Mouse (Mus musculus): Measurements from ENCODE around the gene Nol9. TPM values are rescaled to one million over a fixed set of nuclear protein-coding genes. Genes with fewer than 3 reads are reported as not detected.

The Nol9 gene
- polyA plus RNA-seq, 1 experiment from 2014 or later = 28.3 TPM

DNA sequence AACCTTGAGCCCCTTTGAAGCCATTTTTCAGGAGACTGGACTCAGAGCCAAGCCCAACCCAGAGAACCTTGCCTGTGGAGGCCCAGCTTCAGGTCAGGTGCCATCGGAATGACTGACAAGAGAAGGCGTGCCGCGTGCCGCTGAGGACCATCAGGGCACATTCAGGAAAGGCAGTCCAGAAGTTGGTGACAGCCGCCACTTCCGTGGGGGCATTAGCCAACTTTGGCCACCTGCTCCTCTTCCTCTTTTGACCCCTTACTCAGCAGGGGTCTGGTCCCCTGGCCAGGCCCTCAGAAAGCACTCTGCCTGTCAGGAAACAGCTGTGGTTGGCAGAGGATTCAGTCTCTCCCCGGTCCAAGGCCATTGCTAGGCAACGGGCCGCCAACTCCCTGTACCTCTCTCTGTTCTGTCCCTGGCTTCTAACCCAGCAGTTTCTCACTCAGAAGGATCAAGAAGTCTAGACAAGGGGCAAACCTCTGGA is 33.0 kb downstream of the Nol9 start, which contains the start of gene Plekhg5:
Plekhg5 (plus strand) TSS at position 378 of the 481 bp plus-strand sequence.
- 72% methylated on average over 10 of the region's 10 CpGs for WGBS

GRCm38 (mm10) chr4:152072655-152073054 is 33.5 kb downstream of the Nol9 start:
- no peaks in the 10 kb centered on the region for H3K9me3 ChIP-seq (replicated peaks; ENCODE audit: control insufficient read depth, low read length)
- no peak for ATAC-seq (replicated peaks; ENCODE audit: insufficient number of reproducible peaks, low FRiP score, low TSS enrichment, low read depth)
- no peaks in the 10 kb centered on the region for H3K27me3 ChIP-seq (ENCODE audit: control insufficient read depth, insufficient read depth, low read length)
- no peak overlapping the region for H3K4me3 ChIP-seq (ENCODE audit: low read depth, low read length)
- H3K4me1 ChIP-seq (ENCODE audit: control insufficient read depth, insufficient read depth, low read length) = no peaks in the 10 kb centered on the region; the same call in 1 of the 2 replicates
- no peak for DNase-seq (ENCODE audit: low spot score)
- no peak overlapping the region for H3K27ac ChIP-seq (replicated peaks; ENCODE audit: low read depth, low read length)
- H3K9ac ChIP-seq (replicated peaks; ENCODE audit: low read length) = no peak overlapping the region
- no peaks in the 10 kb centered on the region for H3K36me3 ChIP-seq (replicated peaks; ENCODE audit: control insufficient read depth, insufficient read depth, low read depth, low read length)
- 76% methylated on average over 10 of the region's 10 CpGs for WGBS
- no peak overlapping the region for H3K4me2 ChIP-seq (ENCODE audit: low read depth, low read length)

More for the DNA sequence above, 33.0 kb downstream of the Nol9 start, which contains the start of gene Plekhg5:
- no peaks in the 10 kb centered on the region for H3K36me3 ChIP-seq (replicated peaks; ENCODE audit: control insufficient read depth, insufficient read depth, low read depth, low read length)
- no peak within 1 kb of the TSS for H3K4me2 ChIP-seq (ENCODE audit: low read depth, low read length)
- no peaks in the 10 kb centered on the region for H3K9me3 ChIP-seq (replicated peaks; ENCODE audit: control insufficient read depth, low read length)
- DNase-seq (ENCODE audit: low spot score) (no peak), ATAC-seq (replicated peaks; ENCODE audit: insufficient number of reproducible peaks, low FRiP score, low TSS enrichment, low read depth) (no peak)
- no peak within 1 kb of the TSS for H3K27ac ChIP-seq (replicated peaks; ENCODE audit: low read depth, low read length)
- H3K4me1 ChIP-seq (ENCODE audit: control insufficient read depth, insufficient read depth, low read length) = no peaks in the 10 kb centered on the region; the same call in 1 of the 2 replicates
- no peak within 1 kb of the TSS for H3K9ac ChIP-seq (replicated peaks; ENCODE audit: low read length)
- no peaks in the 10 kb centered on the region for H3K27me3 ChIP-seq (ENCODE audit: control insufficient read depth, insufficient read depth, low read length)
- no peak within 1 kb of the TSS for H3K4me3 ChIP-seq (ENCODE audit: low read depth, low read length)

DNA sequence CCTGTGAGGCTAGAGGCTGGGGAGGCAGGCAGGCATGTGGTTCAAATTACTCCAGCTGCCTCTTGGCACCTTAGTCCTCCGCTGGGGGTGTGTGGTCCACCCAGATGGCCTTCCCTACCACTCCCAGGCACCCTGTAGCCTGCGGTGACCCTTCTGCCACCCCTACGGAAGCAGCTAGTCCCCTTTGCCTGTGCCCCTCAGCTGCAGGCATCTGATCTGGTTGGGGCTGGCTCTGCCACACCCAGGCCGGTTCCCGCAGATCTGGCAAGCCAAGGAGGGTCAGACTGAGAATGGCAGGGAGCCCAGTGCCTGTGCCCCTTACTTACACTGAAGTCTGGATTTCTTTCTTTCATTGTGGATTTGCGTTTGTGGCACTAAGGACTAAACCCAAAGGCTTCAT is 34.6 kb downstream of the Nol9 start:
- Histone ChIP-seq H3K4me1 (ENCODE audit: control insufficient read depth, insufficient read depth, low read length) (no peaks in the 10 kb centered on the region; the same call in 1 of the 2 replicates), H3K9ac (replicated peaks; ENCODE audit: low read length) (no peak overlapping the region), H3K4me2 (ENCODE audit: low read depth, low read length) (no peak overlapping the region), H3K27me3 (ENCODE audit: control insufficient read depth, insufficient read depth, low read length) (no peaks in the 10 kb centered on the region), H3K27ac (replicated peaks; ENCODE audit: low read depth, low read length) (no peak overlapping the region), H3K36me3 (replicated peaks; ENCODE audit: control insufficient read depth, insufficient read depth, low read depth, low read length) (no peaks in the 10 kb centered on the region), H3K4me3 (ENCODE audit: low read depth, low read length) (no peak overlapping the region), H3K9me3 (replicated peaks; ENCODE audit: control insufficient read depth, low read length) (no peaks in the 10 kb centered on the region)
- DNase-seq (ENCODE audit: low spot score) (no peak), ATAC-seq (replicated peaks; ENCODE audit: insufficient number of reproducible peaks, low FRiP score, low TSS enrichment, low read depth) (no peak)
- WGBS = 82% methylated on average over 6 of the region's 6 CpGs

DNA sequence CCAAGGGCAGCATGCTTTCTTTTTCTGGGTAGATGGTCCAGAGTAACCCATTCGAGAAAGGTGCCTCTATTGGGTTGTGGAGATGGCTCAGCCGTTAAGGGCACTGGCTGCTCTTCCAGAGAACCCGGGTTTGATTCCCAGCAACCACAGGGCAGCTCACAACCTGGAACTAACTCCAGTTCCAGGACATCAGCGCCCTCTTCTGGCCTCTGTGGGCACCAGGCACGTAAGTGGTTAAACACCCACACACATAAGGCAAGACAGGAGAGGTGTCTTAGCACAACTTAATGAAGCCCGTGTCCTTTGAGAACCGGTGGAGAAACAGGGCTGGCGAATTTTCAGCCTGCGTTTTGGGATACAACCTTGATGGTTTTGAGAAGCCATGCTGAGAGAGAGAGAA is 35.4 kb downstream of the Nol9 start:
- H3K9me3 ChIP-seq (replicated peaks; ENCODE audit: control insufficient read depth, low read length) = no peaks in the 10 kb centered on the region
- H3K27me3 ChIP-seq (ENCODE audit: control insufficient read depth, insufficient read depth, low read length) = no peaks in the 10 kb centered on the region
- no peak overlapping the region for H3K4me3 ChIP-seq (ENCODE audit: low read depth, low read length)
- no peaks in the 10 kb centered on the region; the same call in 1 of the 2 replicates for H3K4me1 ChIP-seq (ENCODE audit: control insufficient read depth, insufficient read depth, low read length)
- H3K36me3 ChIP-seq (replicated peaks; ENCODE audit: control insufficient read depth, insufficient read depth, low read depth, low read length) = no peaks in the 10 kb centered on the region
- H3K9ac ChIP-seq (replicated peaks; ENCODE audit: low read length) = no peak overlapping the region
- DNase-seq (ENCODE audit: low spot score) (no peak), ATAC-seq (replicated peaks; ENCODE audit: insufficient number of reproducible peaks, low FRiP score, low TSS enrichment, low read depth) (no peak)
- no peak overlapping the region for H3K4me2 ChIP-seq (ENCODE audit: low read depth, low read length)
- H3K27ac ChIP-seq (replicated peaks; ENCODE audit: low read depth, low read length) = no peak overlapping the region
- WGBS = 77% methylated on average over 9 of the region's 9 CpGs

- no peak for DNase-seq (ENCODE audit: low spot score)
- no peak for ATAC-seq (replicated peaks; ENCODE audit: insufficient number of reproducible peaks, low FRiP score, low TSS enrichment, low read depth)
- Histone ChIP-seq H3K4me2 (ENCODE audit: low read depth, low read length) (no peak overlapping the region), H3K27ac (replicated peaks; ENCODE audit: low read depth, low read length) (no peak overlapping the region), H3K36me3 (replicated peaks; ENCODE audit: control insufficient read depth, insufficient read depth, low read depth, low read length) (no peaks in the 10 kb centered on the region), H3K27me3 (ENCODE audit: control insufficient read depth, insufficient read depth, low read length) (no peaks in the 10 kb centered on the region), H3K4me1 (ENCODE audit: control insufficient read depth, insufficient read depth, low read length) (no peaks in the 10 kb centered on the region; the same call in 1 of the 2 replicates), H3K9me3 (replicated peaks; ENCODE audit: control insufficient read depth, low read length) (no peaks in the 10 kb centered on the region), H3K4me3 (ENCODE audit: low read depth, low read length) (no peak overlapping the region), H3K9ac (replicated peaks; ENCODE audit: low read length) (no peak overlapping the region)
- WGBS = 87% methylated on average over 9 of the region's 9 CpGs
Measured at GRCm38 (mm10) chr4:152077191-152077590, 38.1 kb downstream of the Nol9 start.

DNA sequence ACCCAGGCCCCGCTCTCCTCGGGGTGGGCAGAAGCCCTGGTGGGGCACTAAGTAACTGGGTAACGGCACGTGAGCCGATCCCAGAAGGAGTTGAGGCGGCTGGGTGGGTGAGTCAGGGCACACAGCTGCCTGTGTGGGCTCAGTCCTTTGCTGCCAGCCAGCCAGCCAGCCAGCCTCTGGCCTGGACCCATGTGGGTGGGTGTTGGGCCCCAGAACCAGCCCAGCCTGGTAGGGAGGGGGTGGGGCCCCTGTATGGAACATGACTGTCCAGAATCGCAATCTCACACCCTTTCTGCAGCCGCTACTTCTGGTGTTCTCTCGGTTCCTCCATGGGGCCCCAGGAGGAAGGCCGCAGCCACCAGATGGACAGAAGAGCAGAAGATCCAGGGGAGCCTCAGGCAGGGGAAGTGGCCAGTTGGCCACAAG is 39.0 kb downstream of the Nol9 start:
- Histone ChIP-seq H3K36me3 (replicated peaks; ENCODE audit: control insufficient read depth, insufficient read depth, low read depth, low read length) (no peaks in the 10 kb centered on the region), H3K4me3 (ENCODE audit: low read depth, low read length) (no peak overlapping the region), H3K9ac (replicated peaks; ENCODE audit: low read length) (no peak overlapping the region), H3K9me3 (replicated peaks; ENCODE audit: control insufficient read depth, low read length) (no peaks in the 10 kb centered on the region), H3K27ac (replicated peaks; ENCODE audit: low read depth, low read length) (no peak overlapping the region), H3K27me3 (ENCODE audit: control insufficient read depth, insufficient read depth, low read length) (no peaks in the 10 kb centered on the region), H3K4me2 (ENCODE audit: low read depth, low read length) (no peak overlapping the region), H3K4me1 (ENCODE audit: control insufficient read depth, insufficient read depth, low read length) (no peaks in the 10 kb centered on the region; the same call in 1 of the 2 replicates)
- DNase-seq (ENCODE audit: low spot score) (no peak), ATAC-seq (replicated peaks; ENCODE audit: insufficient number of reproducible peaks, low FRiP score, low TSS enrichment, low read depth) (no peak)
- WGBS = 92% methylated on average over 10 of the region's 10 CpGs

DNA sequence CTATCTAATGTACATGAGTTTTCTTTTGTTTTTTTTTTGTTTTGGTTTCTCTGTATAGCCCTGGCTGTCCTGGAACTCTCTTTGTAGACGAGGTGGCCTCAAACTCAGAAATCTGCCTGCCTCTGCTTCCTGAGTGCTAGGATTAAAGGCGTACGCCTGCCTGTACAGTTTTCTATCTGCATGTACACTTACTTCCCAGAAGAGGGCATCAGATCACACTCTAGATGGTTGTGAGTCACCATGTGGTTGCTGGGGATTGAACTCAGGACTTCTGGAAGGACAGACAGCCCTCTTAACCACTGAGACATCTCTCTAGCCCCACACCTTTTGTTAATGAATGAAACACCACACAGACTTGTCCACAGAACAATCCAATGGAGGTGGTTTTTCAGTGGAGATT is 40.1 kb downstream of the Nol9 start:
- 89% methylated on average over 3 of the region's 3 CpGs for WGBS
- no peak for ATAC-seq (replicated peaks; ENCODE audit: insufficient number of reproducible peaks, low FRiP score, low TSS enrichment, low read depth)
- H3K4me1 ChIP-seq (ENCODE audit: control insufficient read depth, insufficient read depth, low read length) = no peaks in the 10 kb centered on the region; the same call in 1 of the 2 replicates

GRCm38 (mm10) chr4:152079931-152080330 is 40.8 kb downstream of the Nol9 start:
- Histone ChIP-seq H3K9ac (replicated peaks; ENCODE audit: low read length) (no peak overlapping the region), H3K4me1 (ENCODE audit: control insufficient read depth, insufficient read depth, low read length) (no peaks in the 10 kb centered on the region; the same call in 1 of the 2 replicates), H3K4me2 (ENCODE audit: low read depth, low read length) (no peak overlapping the region), H3K27ac (replicated peaks; ENCODE audit: low read depth, low read length) (no peak overlapping the region), H3K4me3 (ENCODE audit: low read depth, low read length) (no peak overlapping the region), H3K27me3 (ENCODE audit: control insufficient read depth, insufficient read depth, low read length) (no peaks in the 10 kb centered on the region), H3K36me3 (replicated peaks; ENCODE audit: control insufficient read depth, insufficient read depth, low read depth, low read length) (no peaks in the 10 kb centered on the region), H3K9me3 (replicated peaks; ENCODE audit: control insufficient read depth, low read length) (no peaks in the 10 kb centered on the region)
- DNase-seq (ENCODE audit: low spot score) (no peak), ATAC-seq (replicated peaks; ENCODE audit: insufficient number of reproducible peaks, low FRiP score, low TSS enrichment, low read depth) (no peak)
- 63% methylated on average over 7 of the region's 7 CpGs for WGBS

More for the DNA sequence above, 40.1 kb downstream of the Nol9 start:
- H3K9me3 ChIP-seq (replicated peaks; ENCODE audit: control insufficient read depth, low read length) = no peaks in the 10 kb centered on the region
- no peak overlapping the region for H3K9ac ChIP-seq (replicated peaks; ENCODE audit: low read length)
- H3K27me3 ChIP-seq (ENCODE audit: control insufficient read depth, insufficient read depth, low read length) = no peaks in the 10 kb centered on the region
- no peak overlapping the region for H3K4me2 ChIP-seq (ENCODE audit: low read depth, low read length)
- no peak for DNase-seq (ENCODE audit: low spot score)
- H3K36me3 ChIP-seq (replicated peaks; ENCODE audit: control insufficient read depth, insufficient read depth, low read depth, low read length) = no peaks in the 10 kb centered on the region
- H3K4me3 ChIP-seq (ENCODE audit: low read depth, low read length) = no peak overlapping the region
- H3K27ac ChIP-seq (replicated peaks; ENCODE audit: low read depth, low read length) = no peak overlapping the region
